Mouse (Mus musculus) gastrocnemius, adult 18-20 months (tissue): ENCODE results near the gene Cxcr4. TPM values are rescaled to one million over a fixed set of nuclear protein-coding genes. Genes with fewer than 3 reads are reported as not detected.
A peak's percentile ranks its signal among the peaks of the same experiment; 100 is the strongest.

ENCODE experiments used
- DNase-seq: peaks from one replicate; pipeline ENCODE4 v3.0.0; 2021; ENCODE audit warnings: low spot score
- long read RNA-seq, 2 experiments: library from polyadenylated mRNA; stranded (forward); transcript quantifications; one replicate each; pipeline ENCODE4 v2.0.0; 2021
- total RNA-seq, 2 experiments: library from RNA; stranded (reverse); gene quantifications; 2 replicates each; pipeline ENCODE4 v1.2.3; 2021

Cxcr4 gene
- 1 to 10 TPM; 2.4 to 2.8 TPM for total RNA-seq
- long read RNA-seq, experiment 1 = 0 reads
- long read RNA-seq, experiment 2 = 0 reads

GRCm38 (mm10) chr1:128592211-128592741 is at the start of gene Cxcr4:
Cxcr4 (minus strand) TSS chr1:128592293.
- peak; percentile 65 for DNase-seq

- DNase-seq = no peak
Observed at GRCm38 (mm10) chr1:128639707-128640107, 47.6 kb upstream of the Cxcr4 start.

GRCm38 (mm10) chr1:128637230-128637740 is 45.2 kb upstream of the Cxcr4 start:
- no peak for DNase-seq

- DNase-seq = no peak
Observed at GRCm38 (mm10) chr1:128636258-128637229, 44.5 kb upstream of the Cxcr4 start.

GRCm38 (mm10) chr1:128633711-128634379 is 41.8 kb upstream of the Cxcr4 start:
- DNase-seq = no peak

GRCm38 (mm10) chr1:128632522-128632921 is 40.4 kb upstream of the Cxcr4 start:
- DNase-seq = no peak

GRCm38 (mm10) chr1:128626144-128626678 is 34.1 kb upstream of the Cxcr4 start:
- DNase-seq = no peak

- DNase-seq = no peak
Observed at GRCm38 (mm10) chr1:128623594-128623887, 31.4 kb upstream of the Cxcr4 start.

GRCm38 (mm10) chr1:128622867-128623593 is 30.9 kb upstream of the Cxcr4 start:
- no peak for DNase-seq

GRCm38 (mm10) chr1:128617654-128618310 is 25.7 kb upstream of the Cxcr4 start:
- DNase-seq = no peak

GRCm38 (mm10) chr1:128616586-128616985 is 24.5 kb upstream of the Cxcr4 start:
- no peak for DNase-seq

- DNase-seq = no peak
Observed at GRCm38 (mm10) chr1:128615459-128615806, 23.3 kb upstream of the Cxcr4 start.

GRCm38 (mm10) chr1:128614653-128615458 is 22.8 kb upstream of the Cxcr4 start:
- peak; percentile 47 for DNase-seq

GRCm38 (mm10) chr1:128608119-128608518 is 16.0 kb upstream of the Cxcr4 start:
- no peak for DNase-seq

GRCm38 (mm10) chr1:128607423-128607822 is 15.3 kb upstream of the Cxcr4 start:
- no peak for DNase-seq

GRCm38 (mm10) chr1:128605794-128606193 is 13.7 kb upstream of the Cxcr4 start:
- DNase-seq = no peak

- DNase-seq = no peak
Observed at GRCm38 (mm10) chr1:128602688-128603385, 10.7 kb upstream of the Cxcr4 start.

GRCm38 (mm10) chr1:128602018-128602687 is 10.1 kb upstream of the Cxcr4 start:
- no peak for DNase-seq

GRCm38 (mm10) chr1:128601307-128601706 is 9.2 kb upstream of the Cxcr4 start:
- DNase-seq = no peak
